Mouse (Mus musculus) natural killer cell, adult 2 months (primary cell): Measurements from ENCODE around the gene Vinac1.
A peak's percentile ranks its signal among the peaks of the same experiment; 100 is the strongest.

Experiments
- DNase-seq, 2 experiments: peaks; one replicate each; pipeline ENCODE4 v3.0.0; 2022; ENCODE audit warnings: low spot score in 2 of 2

Vinac1 gene

GRCm38 (mm10) chr2:129038937-129039631 is 8.9 kb downstream of the Vinac1 start:
- DNase-seq, result no peak

- DNase-seq, result no peak
Measured at GRCm38 (mm10) chr2:129038426-129038936, 9.5 kb downstream of the Vinac1 start.

- DNase-seq, result no peak
Measured at GRCm38 (mm10) chr2:129035381-129035780, 12.6 kb downstream of the Vinac1 start.

GRCm38 (mm10) chr2:129024820-129025219 is 23.2 kb downstream of the Vinac1 start:
- no peak for DNase-seq

GRCm38 (mm10) chr2:129020106-129020505 is 27.9 kb downstream of the Vinac1 start:
- no peak for DNase-seq

GRCm38 (mm10) chr2:129008867-129009266 is 39.1 kb downstream of the Vinac1 start:
- peak in 1 of 2 experiments; percentile 11 for DNase-seq

GRCm38 (mm10) chr2:129006194-129006749 is 41.7 kb downstream of the Vinac1 start:
- DNase-seq, result no peak

GRCm38 (mm10) chr2:129004872-129005271 is 43.1 kb downstream of the Vinac1 start:
- DNase-seq, result no peak

GRCm38 (mm10) chr2:128984746-128985145 is 63.2 kb downstream of the Vinac1 start:
- no peak for DNase-seq

- DNase-seq, result no peak
Measured at GRCm38 (mm10) chr2:128975572-128975971, 72.4 kb downstream of the Vinac1 start.
